Mouse (Mus musculus) embryonic stem cell, embryonic (primary cell): Measurements from ENCODE around the gene Ankrd65.

ENCODE experiments used
- CTCF ChIA-PET, 4 experiments: fragments of 300-600 bp in 2 of 4; fragments of 350-600 bp in 2 of 4; sonication (Branson Sonifier 250); formaldehyde crosslinking; loops; one replicate each; lab custom pipeline; 2022; ENCODE audit warnings: inconsistent platforms in 2 of 4; lab: Charles Lee
- POLR2A ChIA-PET, 4 experiments: fragments of 300-600 bp in 2 of 4; fragments of 350-600 bp in 2 of 4; sonication (Branson Sonifier 250); formaldehyde crosslinking; loops; one replicate each; lab custom pipeline; 2022; ENCODE audit warnings: antibody characterized with exemption in 4 of 4, inconsistent platforms in 1 of 4; lab: Charles Lee

Ankrd65 gene

GRCm38 (mm10) chr4:155843231-155843630, 53.0 kb downstream of the Ankrd65 start:
- ChIA-PET POLR2A (interaction anchor here in 2 of 4 experiments (1.0 to 3.4 kb wide), 9 partner anchors 10 to 310 kb away, joined by 3 to 15 read pairs (median 3); partner anchors contain the start of genes Aurkaip1 (in 1 of the 2) and Ccnl2 (in 1 of the 2)), CTCF (interaction anchor here in 2 of 4 experiments (1.2 to 2.4 kb wide), 2 partner anchors 9 kb away, joined by 3 to 7 read pairs; no protein-coding TSS in a partner anchor)

GRCm38 (mm10) chr4:155846871-155847578, 56.8 kb downstream of the Ankrd65 start, which contains the start of gene Dvl1:
Gene Dvl1 (plus strand): TSS chr4:155847402.
- ChIA-PET POLR2A (interaction anchor here (0.5 to 4.1 kb wide), 14 partner anchors 7 to 318 kb away, joined by 3 to 20 read pairs (median 3); partner anchors contain the start of genes Cptp (in 2 of the 4), Ints11 (in 2 of the 4) and Mxra8 (in 1 of the 4)), CTCF (interaction anchor here in 3 of 4 experiments (0.6 to 1.1 kb wide), 5 partner anchors 11 to 1546 kb away, joined by 3 to 13 read pairs (median 4); partner anchors contain the start of genes Arhgef16 (in 1 of the 3), Atad3a (in 1 of the 3) and Mrpl20 (in 1 of the 3))

- CTCF ChIA-PET: interaction anchor here in 3 of 4 experiments (0.6 to 1.3 kb wide), 7 partner anchors 12 to 431 kb away, joined by 3 to 7 read pairs (median 3); partner anchors contain the start of gene Atad3a (in 1 of the 3)
- POLR2A ChIA-PET: interaction anchor here (0.6 to 4.1 kb wide), 16 partner anchors 8 to 112 kb away, joined by 3 to 20 read pairs (median 3); partner anchors contain the start of genes Cptp (in 2 of the 4), Ints11 (in 2 of the 4), Mxra8 (in 1 of the 4) and Ube2j2 (in 1 of the 4)
Measured at GRCm38 (mm10) chr4:155847591-155848352, 57.5 kb downstream of the Ankrd65 start.

- POLR2A ChIA-PET: interaction anchor here (0.6 to 4.1 kb wide), 13 partner anchors 9 to 121 kb away, joined by 3 to 20 read pairs (median 3); partner anchors contain the start of genes Cptp (in 2 of the 4), Ints11 (in 2 of the 4), Mxra8 (in 1 of the 4) and Ube2j2 (in 1 of the 4)
Measured at GRCm38 (mm10) chr4:155848434-155849095, 58.3 kb downstream of the Ankrd65 start.

More at GRCm38 (mm10) chr4:155848434-155849095, 58.3 kb downstream of the Ankrd65 start:
- CTCF ChIA-PET: interaction anchor here in 3 of 4 experiments (0.6 to 1.8 kb wide), 7 partner anchors 11 to 432 kb away, joined by 3 to 5 read pairs (median 3); no protein-coding TSS in a partner anchor
